Mouse (Mus musculus): ENCODE measurements around the gene Engase. TPM values are rescaled to one million over a fixed set of nuclear protein-coding genes. Genes with fewer than 3 reads are reported as not detected.

Engase gene
- polyA plus RNA-seq, 1 experiment from 2014 or later, result 4.8 TPM

DNA sequence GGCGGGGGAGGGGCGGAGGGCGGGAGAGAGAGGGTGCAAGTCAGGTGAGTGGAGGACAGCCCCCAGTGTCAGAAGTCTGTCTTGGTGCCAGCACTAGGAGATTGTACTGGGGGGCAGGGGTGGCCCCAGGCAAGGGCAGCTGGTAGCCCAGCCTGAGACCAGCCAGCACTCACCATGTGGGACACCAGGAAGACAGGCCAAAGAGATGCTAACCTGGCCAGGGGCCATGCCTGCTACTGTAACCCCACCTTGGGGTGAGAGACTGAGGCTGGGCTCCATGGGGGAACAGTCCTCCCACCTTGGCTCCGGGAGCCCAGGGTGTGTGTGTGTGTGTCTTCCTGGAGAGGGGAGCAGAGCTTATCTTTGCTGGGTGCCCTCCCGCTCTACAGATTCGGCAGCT lies 26.4 kb downstream of the Engase start:
- H3K36me3 ChIP-seq (ENCODE audit: control insufficient read depth, insufficient read depth, low read length), result no peaks in the 10 kb centered on the region

DNA sequence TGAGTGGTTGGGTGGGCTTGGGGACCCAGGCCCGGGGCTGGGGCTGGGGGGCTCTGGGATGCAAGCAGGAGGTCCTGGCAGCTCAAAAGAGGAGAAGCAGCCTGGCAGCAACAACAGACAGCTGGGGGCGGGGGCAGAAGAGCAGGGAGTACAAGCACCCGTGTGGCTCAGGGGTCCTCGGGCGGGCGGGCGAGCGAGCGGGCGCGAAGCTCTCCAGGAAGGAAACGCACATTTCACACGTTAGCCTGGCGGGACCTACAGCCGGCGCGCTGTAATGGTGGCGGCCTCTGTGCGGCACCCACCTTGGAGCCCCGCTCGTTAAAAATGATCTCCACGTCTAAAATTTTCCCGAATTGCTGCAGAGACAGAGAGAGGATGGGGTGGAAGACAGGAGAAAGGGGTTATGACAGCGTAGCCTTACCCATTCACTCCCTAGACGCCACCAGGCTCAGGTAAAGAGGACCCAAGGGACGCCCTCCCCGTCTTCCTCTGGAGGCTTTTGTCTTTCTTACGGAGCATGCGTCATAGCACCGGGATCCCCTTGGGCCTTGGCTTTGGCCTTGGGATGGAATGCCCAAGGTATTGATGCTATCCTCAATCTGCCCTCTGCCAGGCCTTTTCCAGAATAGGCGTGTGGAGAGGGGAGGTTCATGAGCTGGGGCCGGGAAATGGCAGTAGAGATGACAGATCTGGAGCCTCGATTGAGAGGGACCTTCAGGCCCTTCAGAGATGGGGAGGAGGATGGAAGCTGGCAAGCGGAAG lies 27.0 kb downstream of the Engase start:
- no peak for ATAC-seq (ENCODE audit: insufficient number of reproducible peaks, insufficient read depth, low FRiP score, low read depth)
- H3K27ac ChIP-seq (replicated peaks in 1 of 2; ENCODE audit: control insufficient read depth in 1 of 2, insufficient read depth in 1 of 2, low read depth in 2 of 2, low read length in 2 of 2), result no peak overlapping the region
- peak overlapping the region; percentile 25; the same call in 1 of the 2 replicates for H3K4me2 ChIP-seq (ENCODE audit: low read length)
- H3K9me3 ChIP-seq (ENCODE audit: control insufficient read depth, low read length), result no peaks in the 10 kb centered on the region
- no peak overlapping the region for H3K9ac ChIP-seq (ENCODE audit: low read length)
- no peaks in the 10 kb centered on the region for H3K36me3 ChIP-seq (ENCODE audit: control insufficient read depth, insufficient read depth, low read length)
- H3K27me3 ChIP-seq (ENCODE audit: control insufficient read depth, insufficient read depth, low read length), result peaks cover 47% of the 10 kb centered on the region
- H3K4me1 ChIP-seq (ENCODE audit: control insufficient read depth in 2 of 2, insufficient read depth in 2 of 2, low read length in 2 of 2), result peaks cover 0 to 4% of the 10 kb centered on the region in 2 experiments; a peak in 2 of 4 replicates
- no peak overlapping the region for H3K4me3 ChIP-seq (ENCODE audit: control insufficient read depth in 1 of 2, insufficient read depth in 1 of 2, low read depth in 1 of 2, low read length in 2 of 2)
- 16% methylated on average over 34 of the region's 34 CpGs for WGBS

More for the DNA sequence above, 26.4 kb downstream of the Engase start:
- Histone ChIP-seq H3K4me1 (ENCODE audit: control insufficient read depth in 2 of 2, insufficient read depth in 2 of 2, low read length in 2 of 2) (peaks cover 0 to 4% of the 10 kb centered on the region in 2 experiments; a peak in 2 of 4 replicates), H3K4me3 (ENCODE audit: control insufficient read depth in 1 of 2, insufficient read depth in 1 of 2, low read depth in 1 of 2, low read length in 2 of 2) (no peak overlapping the region), H3K4me2 (ENCODE audit: low read length) (no peak overlapping the region), H3K9ac (ENCODE audit: low read length) (no peak overlapping the region), H3K27me3 (ENCODE audit: control insufficient read depth, insufficient read depth, low read length) (peaks cover 50% of the 10 kb centered on the region), H3K9me3 (ENCODE audit: control insufficient read depth, low read length) (no peaks in the 10 kb centered on the region), H3K27ac (replicated peaks in 1 of 2; ENCODE audit: control insufficient read depth in 1 of 2, insufficient read depth in 1 of 2, low read depth in 2 of 2, low read length in 2 of 2) (no peak overlapping the region)
- WGBS, result 40% methylated on average over 6 of the region's 6 CpGs
- ATAC-seq (ENCODE audit: insufficient number of reproducible peaks, insufficient read depth, low FRiP score, low read depth), result no peak

GRCm38 (mm10) chr11:118504180-118504454 lies 27.5 kb downstream of the Engase start:
- no peak overlapping the region for H3K27ac ChIP-seq (replicated peaks in 1 of 2; ENCODE audit: control insufficient read depth in 1 of 2, insufficient read depth in 1 of 2, low read depth in 2 of 2, low read length in 2 of 2)
- H3K4me2 ChIP-seq (ENCODE audit: low read length), result no peak overlapping the region
- no peaks in the 10 kb centered on the region for H3K36me3 ChIP-seq (ENCODE audit: control insufficient read depth, insufficient read depth, low read length)
- H3K9me3 ChIP-seq (ENCODE audit: control insufficient read depth, low read length), result no peaks in the 10 kb centered on the region
- H3K4me3 ChIP-seq (ENCODE audit: control insufficient read depth in 1 of 2, insufficient read depth in 1 of 2, low read depth in 1 of 2, low read length in 2 of 2), result no peak overlapping the region
- H3K9ac ChIP-seq (ENCODE audit: low read length), result no peak overlapping the region
- ATAC-seq (ENCODE audit: insufficient number of reproducible peaks, insufficient read depth, low FRiP score, low read depth), result no peak
- 63% methylated on average over 5 of the region's 5 CpGs for WGBS
- peaks cover 0 to 4% of the 10 kb centered on the region in 2 experiments; a peak in 2 of 4 replicates for H3K4me1 ChIP-seq (ENCODE audit: control insufficient read depth in 2 of 2, insufficient read depth in 2 of 2, low read length in 2 of 2)
- peaks cover 46% of the 10 kb centered on the region for H3K27me3 ChIP-seq (ENCODE audit: control insufficient read depth, insufficient read depth, low read length)

GRCm38 (mm10) chr11:118507095-118507494 lies 30.5 kb downstream of the Engase start:
- H3K27ac ChIP-seq (replicated peaks in 1 of 2; ENCODE audit: control insufficient read depth in 1 of 2, insufficient read depth in 1 of 2, low read depth in 2 of 2, low read length in 2 of 2), result no peak overlapping the region
- no peak overlapping the region for H3K4me2 ChIP-seq (ENCODE audit: low read length)
- no peak for ATAC-seq (ENCODE audit: insufficient number of reproducible peaks, insufficient read depth, low FRiP score, low read depth)
- no peak overlapping the region for H3K9ac ChIP-seq (ENCODE audit: low read length)
- no peaks in the 10 kb centered on the region for H3K36me3 ChIP-seq (ENCODE audit: control insufficient read depth, insufficient read depth, low read length)
- H3K27me3 ChIP-seq (ENCODE audit: control insufficient read depth, insufficient read depth, low read length), result peaks cover 53% of the 10 kb centered on the region
- H3K9me3 ChIP-seq (ENCODE audit: control insufficient read depth, low read length), result no peaks in the 10 kb centered on the region
- peaks cover 0 to 4% of the 10 kb centered on the region in 2 experiments; a peak in 2 of 4 replicates for H3K4me1 ChIP-seq (ENCODE audit: control insufficient read depth in 2 of 2, insufficient read depth in 2 of 2, low read length in 2 of 2)
- H3K4me3 ChIP-seq (ENCODE audit: control insufficient read depth in 1 of 2, insufficient read depth in 1 of 2, low read depth in 1 of 2, low read length in 2 of 2), result no peak overlapping the region
- WGBS, result 71% methylated on average over 6 of the region's 6 CpGs

DNA sequence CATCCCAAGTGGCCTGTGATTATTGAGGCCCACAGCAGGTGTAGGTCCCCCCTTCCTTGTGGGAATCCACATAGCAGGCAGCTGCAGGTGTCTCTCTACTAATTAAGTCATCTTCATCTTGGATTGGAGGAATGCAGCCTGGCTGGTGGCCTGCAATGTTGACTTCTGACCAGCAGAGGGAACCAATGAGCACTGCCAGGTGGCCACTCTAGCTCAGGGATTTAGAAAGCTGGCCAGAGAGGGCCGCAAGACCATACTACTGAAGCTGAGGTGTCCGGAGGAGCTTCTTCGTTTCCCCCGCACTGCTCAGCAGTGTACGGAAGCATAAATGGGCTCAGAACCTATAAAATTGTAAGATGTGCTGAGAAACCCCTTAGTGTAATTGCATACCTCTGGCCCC lies 31.3 kb downstream of the Engase start:
- Histone ChIP-seq H3K4me2 (ENCODE audit: low read length) (no peak overlapping the region), H3K4me3 (ENCODE audit: control insufficient read depth in 1 of 2, insufficient read depth in 1 of 2, low read depth in 1 of 2, low read length in 2 of 2) (no peak overlapping the region), H3K9ac (ENCODE audit: low read length) (no peak overlapping the region), H3K9me3 (ENCODE audit: control insufficient read depth, low read length) (no peaks in the 10 kb centered on the region), H3K27ac (replicated peaks in 1 of 2; ENCODE audit: control insufficient read depth in 1 of 2, insufficient read depth in 1 of 2, low read depth in 2 of 2, low read length in 2 of 2) (no peak overlapping the region), H3K4me1 (ENCODE audit: control insufficient read depth in 2 of 2, insufficient read depth in 2 of 2, low read length in 2 of 2) (peaks cover 0 to 4% of the 10 kb centered on the region in 2 experiments; a peak in 2 of 4 replicates), H3K27me3 (ENCODE audit: control insufficient read depth, insufficient read depth, low read length) (peaks cover 46% of the 10 kb centered on the region), H3K36me3 (ENCODE audit: control insufficient read depth, insufficient read depth, low read length) (no peaks in the 10 kb centered on the region)
- no peak for ATAC-seq (ENCODE audit: insufficient number of reproducible peaks, insufficient read depth, low FRiP score, low read depth)
- WGBS, result 26% methylated on average over 5 of the region's 5 CpGs

DNA sequence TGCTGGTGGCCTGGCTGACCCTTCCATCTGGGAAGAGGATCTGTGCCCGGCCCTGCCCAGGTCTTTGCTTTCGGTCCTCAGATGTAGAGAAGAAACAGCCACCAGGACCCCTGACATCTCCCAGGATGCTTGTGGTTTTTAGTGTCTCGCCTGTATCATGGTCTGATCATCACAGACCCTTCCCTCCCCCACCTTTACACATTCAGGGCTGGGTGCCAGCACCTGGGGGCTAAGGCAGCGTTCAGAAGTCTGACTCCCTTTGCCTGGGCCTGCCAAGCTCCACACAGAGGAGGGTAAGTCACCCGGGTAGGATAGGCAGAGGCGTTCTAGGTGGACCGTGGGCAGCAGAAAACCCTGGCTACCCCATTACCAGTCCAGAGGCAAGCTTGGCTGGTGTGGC lies 31.7 kb downstream of the Engase start:
- Histone ChIP-seq H3K4me2 (ENCODE audit: low read length) (no peak overlapping the region), H3K36me3 (ENCODE audit: control insufficient read depth, insufficient read depth, low read length) (no peaks in the 10 kb centered on the region), H3K9ac (ENCODE audit: low read length) (no peak overlapping the region), H3K27ac (replicated peaks in 1 of 2; ENCODE audit: control insufficient read depth in 1 of 2, insufficient read depth in 1 of 2, low read depth in 2 of 2, low read length in 2 of 2) (no peak overlapping the region), H3K9me3 (ENCODE audit: control insufficient read depth, low read length) (no peaks in the 10 kb centered on the region), H3K4me3 (ENCODE audit: control insufficient read depth in 1 of 2, insufficient read depth in 1 of 2, low read depth in 1 of 2, low read length in 2 of 2) (no peak overlapping the region), H3K27me3 (ENCODE audit: control insufficient read depth, insufficient read depth, low read length) (peaks cover 41% of the 10 kb centered on the region), H3K4me1 (ENCODE audit: control insufficient read depth in 2 of 2, insufficient read depth in 2 of 2, low read length in 2 of 2) (peaks cover 0 to 2% of the 10 kb centered on the region in 2 experiments; a peak in 2 of 4 replicates)
- no peak for ATAC-seq (ENCODE audit: insufficient number of reproducible peaks, insufficient read depth, low FRiP score, low read depth)
- 66% methylated on average over 7 of the region's 7 CpGs for WGBS

DNA sequence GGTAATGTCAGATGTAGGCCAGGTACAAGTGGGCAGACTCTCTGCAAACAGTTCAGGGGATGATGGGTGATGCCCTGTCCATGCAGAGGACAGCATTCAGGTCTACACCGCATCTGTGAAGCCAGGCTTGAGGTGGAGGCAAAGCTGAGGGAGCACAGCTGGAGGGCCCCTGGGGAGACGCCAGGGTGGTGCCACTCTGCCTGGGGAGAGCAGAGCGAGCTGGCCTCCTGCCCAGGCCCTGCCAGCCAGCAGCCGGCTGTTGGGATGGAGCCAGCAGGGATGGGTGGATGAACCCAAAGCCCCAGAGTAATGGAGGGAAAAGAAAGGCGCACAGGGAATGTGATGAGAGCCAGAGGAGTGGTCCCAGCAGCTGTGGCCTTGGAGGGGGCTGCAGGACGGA lies 35.2 kb downstream of the Engase start:
- no peaks in the 10 kb centered on the region for H3K9me3 ChIP-seq (ENCODE audit: control insufficient read depth, low read length)
- H3K9ac ChIP-seq (ENCODE audit: low read length), result no peak overlapping the region
- H3K27me3 ChIP-seq (ENCODE audit: control insufficient read depth, insufficient read depth, low read length), result peaks cover 13% of the 10 kb centered on the region; the same call in 1 of the 2 replicates
- 57% methylated on average over 6 of the region's 6 CpGs for WGBS
- no peak for ATAC-seq (ENCODE audit: insufficient number of reproducible peaks, insufficient read depth, low FRiP score, low read depth)
- no peak overlapping the region for H3K4me3 ChIP-seq (ENCODE audit: control insufficient read depth in 1 of 2, insufficient read depth in 1 of 2, low read depth in 1 of 2, low read length in 2 of 2)
- no peaks in the 10 kb centered on the region for H3K36me3 ChIP-seq (ENCODE audit: control insufficient read depth, insufficient read depth, low read length)
- H3K4me1 ChIP-seq (ENCODE audit: control insufficient read depth in 2 of 2, insufficient read depth in 2 of 2, low read length in 2 of 2), result no peaks in the 10 kb centered on the region
- no peak overlapping the region for H3K4me2 ChIP-seq (ENCODE audit: low read length)
- H3K27ac ChIP-seq (replicated peaks in 1 of 2; ENCODE audit: control insufficient read depth in 1 of 2, insufficient read depth in 1 of 2, low read depth in 2 of 2, low read length in 2 of 2), result no peak overlapping the region
